Mouse (Mus musculus): ENCODE measurements at regions not wholly inside any gene's neighbourhood (a gene's known extent, or its start where the extent isn't known, plus 50 kb on each side); places are given as distances from the start of the nearest gene placed in this dataset.

GRCm38 (mm10) chr4:127591540-127591939 lies 233.6 kb upstream of the Gjb5 start:
- 67% methylated on average over 3 of the region's 3 CpGs for WGBS

DNA sequence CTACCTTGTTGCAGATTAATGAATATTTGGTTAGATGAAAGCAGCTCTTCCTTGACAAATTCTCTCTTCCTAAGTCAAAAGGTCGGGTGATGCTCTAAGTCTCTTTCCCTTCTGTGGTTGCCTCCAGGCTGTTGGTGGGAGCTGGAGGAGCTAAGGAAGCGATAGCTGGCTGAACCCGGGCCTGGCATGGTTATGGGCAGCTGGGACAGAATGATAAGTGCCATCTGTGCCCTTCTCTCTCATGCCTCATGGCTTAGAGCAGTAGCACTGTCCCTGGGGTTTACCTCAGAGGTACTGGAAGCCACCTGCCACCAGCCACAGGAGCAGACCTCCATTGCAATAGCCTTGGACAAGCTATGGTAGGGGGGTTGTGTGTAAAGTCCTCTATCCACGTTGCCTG lies 228.8 kb upstream of the Gjb5 start:
- no peak overlapping the region for H3K27ac ChIP-seq (ENCODE audit: low read depth, low read length)

More at GRCm38 (mm10) chr4:127591540-127591939, 233.6 kb upstream of the Gjb5 start:
- H3K27ac ChIP-seq (ENCODE audit: low read depth, low read length): no peak overlapping the region
- no peak overlapping the region for H3K4me3 ChIP-seq (ENCODE audit: low read depth, low read length)
- DNase-seq (ENCODE audit: low spot score) (peak; percentile 26), ATAC-seq (ENCODE audit: insufficient read depth, low FRiP score, low TSS enrichment) (no peak)
- no peaks in the 10 kb centered on the region for H3K9me3 ChIP-seq (ENCODE audit: control insufficient read depth, low read length)
- H3K36me3 ChIP-seq (ENCODE audit: control insufficient read depth, insufficient read depth, low read length): no peaks in the 10 kb centered on the region
- H3K4me2 ChIP-seq (ENCODE audit: low read depth): no peak overlapping the region
- H3K27me3 ChIP-seq (ENCODE audit: control insufficient read depth, insufficient read depth, low read length): no peaks in the 10 kb centered on the region
- no peak overlapping the region for H3K9ac ChIP-seq (ENCODE audit: low read length)
- no peaks in the 10 kb centered on the region for H3K4me1 ChIP-seq (ENCODE audit: control insufficient read depth, insufficient read depth, low read length)

GRCm38 (mm10) chr4:127576521-127576920 lies 218.5 kb upstream of the Gjb5 start:
- Histone ChIP-seq H3K36me3 (ENCODE audit: control insufficient read depth, insufficient read depth, low read length) (no peaks in the 10 kb centered on the region), H3K27me3 (ENCODE audit: control insufficient read depth, insufficient read depth, low read length) (no peaks in the 10 kb centered on the region), H3K4me1 (ENCODE audit: control insufficient read depth, insufficient read depth, low read length) (no peaks in the 10 kb centered on the region), H3K9me3 (ENCODE audit: control insufficient read depth, low read length) (no peaks in the 10 kb centered on the region), H3K27ac (ENCODE audit: low read depth, low read length) (no peak overlapping the region), H3K4me2 (ENCODE audit: low read depth) (no peak overlapping the region), H3K9ac (ENCODE audit: low read length) (no peak overlapping the region), H3K4me3 (ENCODE audit: low read depth, low read length) (no peak overlapping the region)
- 91% methylated on average over 3 of the region's 3 CpGs for WGBS
- ATAC-seq (ENCODE audit: insufficient read depth, low FRiP score, low TSS enrichment): no peak
- no peak for DNase-seq (ENCODE audit: low spot score)

More for the DNA sequence above, 228.8 kb upstream of the Gjb5 start:
- H3K4me2 ChIP-seq (ENCODE audit: low read depth): no peak overlapping the region
- H3K27me3 ChIP-seq (ENCODE audit: control insufficient read depth, insufficient read depth, low read length): no peaks in the 10 kb centered on the region
- H3K4me1 ChIP-seq (ENCODE audit: control insufficient read depth, insufficient read depth, low read length): no peaks in the 10 kb centered on the region
- H3K4me3 ChIP-seq (ENCODE audit: low read depth, low read length): no peak overlapping the region
- 80% methylated on average over 4 of the region's 4 CpGs for WGBS
- no peak overlapping the region for H3K9ac ChIP-seq (ENCODE audit: low read length)
- no peak for DNase-seq (ENCODE audit: low spot score)
- no peaks in the 10 kb centered on the region for H3K36me3 ChIP-seq (ENCODE audit: control insufficient read depth, insufficient read depth, low read length)
- H3K9me3 ChIP-seq (ENCODE audit: control insufficient read depth, low read length): no peaks in the 10 kb centered on the region
- no peak for ATAC-seq (ENCODE audit: insufficient read depth, low FRiP score, low TSS enrichment)

DNA sequence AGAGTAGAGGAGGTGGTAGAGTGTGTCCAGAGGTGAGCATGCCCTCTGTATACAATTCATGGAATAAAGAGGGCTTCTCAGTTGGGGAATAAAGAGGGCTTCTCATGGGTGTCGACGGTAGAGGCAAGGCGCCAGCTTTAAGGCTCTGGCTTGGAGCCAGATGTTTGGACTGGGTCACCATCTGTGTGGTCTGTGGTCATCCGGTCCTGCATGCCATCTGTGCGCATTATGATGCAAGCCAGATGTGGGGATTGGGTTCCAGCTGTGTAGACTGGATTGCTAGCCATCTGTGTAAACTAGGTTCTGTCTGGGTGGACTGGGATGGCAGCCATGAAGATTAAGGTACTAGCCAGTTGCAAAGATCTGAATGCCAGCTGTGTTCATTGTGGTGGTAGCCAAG lies 204.6 kb upstream of the Gjb5 start:
- ATAC-seq (ENCODE audit: insufficient read depth, low FRiP score, low TSS enrichment): no peak
- Histone ChIP-seq H3K27me3 (ENCODE audit: control insufficient read depth, insufficient read depth, low read length) (no peaks in the 10 kb centered on the region), H3K4me2 (ENCODE audit: low read depth) (no peak overlapping the region), H3K9ac (ENCODE audit: low read length) (no peak overlapping the region), H3K4me1 (ENCODE audit: control insufficient read depth, insufficient read depth, low read length) (no peaks in the 10 kb centered on the region), H3K4me3 (ENCODE audit: low read depth, low read length) (no peak overlapping the region), H3K9me3 (ENCODE audit: control insufficient read depth, low read length) (no peaks in the 10 kb centered on the region), H3K36me3 (ENCODE audit: control insufficient read depth, insufficient read depth, low read length) (no peaks in the 10 kb centered on the region), H3K27ac (ENCODE audit: low read depth, low read length) (no peak overlapping the region)
- WGBS: 69% methylated on average over 5 of the region's 5 CpGs
- DNase-seq (ENCODE audit: low spot score): peak; percentile 28

GRCm38 (mm10) chr4:127558572-127558971 lies 200.6 kb upstream of the Gjb5 start:
- DNase-seq (ENCODE audit: low spot score): no peak

DNA sequence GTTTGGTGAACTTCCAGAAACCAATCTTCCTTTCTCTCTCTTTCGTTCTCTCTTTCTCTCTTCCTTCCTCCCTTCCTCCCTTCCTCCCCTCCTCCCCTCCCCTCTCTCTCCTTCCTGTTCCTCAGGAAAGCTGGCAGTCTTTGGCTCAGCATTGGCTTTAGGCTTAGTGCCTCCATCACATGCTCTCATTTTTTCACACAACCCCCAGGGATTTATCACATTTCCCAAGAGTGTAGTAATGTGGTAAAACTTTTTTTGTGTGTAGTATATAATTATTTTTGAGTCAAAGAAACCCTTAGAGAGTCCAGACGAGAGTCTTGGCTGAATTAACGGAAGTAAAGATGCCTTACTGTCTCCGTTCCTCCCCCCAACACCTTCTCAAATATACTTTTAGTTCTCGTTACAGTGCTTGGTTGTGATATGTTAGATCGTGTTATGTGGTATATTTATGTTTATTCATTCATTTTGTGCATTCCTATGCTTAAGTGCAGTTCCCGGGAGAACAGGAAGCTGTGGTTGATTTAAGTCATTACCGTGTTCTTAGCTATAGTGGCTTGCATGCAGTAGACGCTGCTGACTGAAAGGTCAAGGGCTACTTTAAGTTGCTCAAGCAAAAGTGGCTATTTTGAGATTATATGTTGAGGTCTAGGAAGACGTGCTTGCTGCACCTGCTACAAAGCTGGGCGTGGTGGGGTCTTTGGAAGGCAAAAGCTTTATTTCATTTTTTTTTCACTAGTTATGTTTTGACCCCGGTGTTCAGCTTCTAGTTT lies 194.7 kb upstream of the Gjb5 start:
- ATAC-seq (ENCODE audit: insufficient read depth, low FRiP score, low TSS enrichment): no peak
- no peaks in the 10 kb centered on the region for H3K9me3 ChIP-seq (ENCODE audit: control insufficient read depth, low read length)
- no peaks in the 10 kb centered on the region for H3K4me1 ChIP-seq (ENCODE audit: control insufficient read depth, insufficient read depth, low read length)
- no peak overlapping the region for H3K27ac ChIP-seq (ENCODE audit: low read depth, low read length)
- 89% methylated on average over 12 of the region's 12 CpGs for WGBS
- no peak overlapping the region for H3K9ac ChIP-seq (ENCODE audit: low read length)
- no peak overlapping the region for H3K4me3 ChIP-seq (ENCODE audit: low read depth, low read length)
- no peak for DNase-seq (ENCODE audit: low spot score)
- no peaks in the 10 kb centered on the region for H3K27me3 ChIP-seq (ENCODE audit: control insufficient read depth, insufficient read depth, low read length)
- H3K4me2 ChIP-seq (ENCODE audit: low read depth): no peak overlapping the region
- no peaks in the 10 kb centered on the region for H3K36me3 ChIP-seq (ENCODE audit: control insufficient read depth, insufficient read depth, low read length)

More at GRCm38 (mm10) chr4:127558572-127558971, 200.6 kb upstream of the Gjb5 start:
- WGBS: 69% methylated on average over 7 of the region's 7 CpGs
- Histone ChIP-seq H3K9ac (ENCODE audit: low read length) (no peak overlapping the region), H3K4me1 (ENCODE audit: control insufficient read depth, insufficient read depth, low read length) (no peaks in the 10 kb centered on the region), H3K27ac (ENCODE audit: low read depth, low read length) (no peak overlapping the region), H3K9me3 (ENCODE audit: control insufficient read depth, low read length) (no peaks in the 10 kb centered on the region), H3K4me2 (ENCODE audit: low read depth) (no peak overlapping the region), H3K4me3 (ENCODE audit: low read depth, low read length) (no peak overlapping the region), H3K36me3 (ENCODE audit: control insufficient read depth, insufficient read depth, low read length) (no peaks in the 10 kb centered on the region), H3K27me3 (ENCODE audit: control insufficient read depth, insufficient read depth, low read length) (no peaks in the 10 kb centered on the region)
- ATAC-seq (ENCODE audit: insufficient read depth, low FRiP score, low TSS enrichment): no peak

GRCm38 (mm10) chr4:127549581-127549980 lies 191.6 kb upstream of the Gjb5 start:
- Histone ChIP-seq H3K27me3 (ENCODE audit: control insufficient read depth, insufficient read depth, low read length) (no peaks in the 10 kb centered on the region), H3K36me3 (ENCODE audit: control insufficient read depth, insufficient read depth, low read length) (no peaks in the 10 kb centered on the region), H3K9ac (ENCODE audit: low read length) (no peak overlapping the region), H3K4me1 (ENCODE audit: control insufficient read depth, insufficient read depth, low read length) (no peaks in the 10 kb centered on the region), H3K4me3 (ENCODE audit: low read depth, low read length) (no peak overlapping the region), H3K4me2 (ENCODE audit: low read depth) (no peak overlapping the region), H3K9me3 (ENCODE audit: control insufficient read depth, low read length) (no peaks in the 10 kb centered on the region), H3K27ac (ENCODE audit: low read depth, low read length) (no peak overlapping the region)
- WGBS: 47% methylated on average over 12 of the region's 12 CpGs
- ATAC-seq (ENCODE audit: insufficient read depth, low FRiP score, low TSS enrichment) (no peak), DNase-seq (ENCODE audit: low spot score) (peak; percentile 22)

- H3K9me3 ChIP-seq (ENCODE audit: control insufficient read depth, low read length): no peaks in the 10 kb centered on the region
- no peak overlapping the region for H3K4me3 ChIP-seq (ENCODE audit: low read depth, low read length)
- no peak overlapping the region for H3K9ac ChIP-seq (ENCODE audit: low read length)
- H3K27ac ChIP-seq (ENCODE audit: low read depth, low read length): no peak overlapping the region
- H3K4me2 ChIP-seq (ENCODE audit: low read depth): no peak overlapping the region
- H3K4me1 ChIP-seq (ENCODE audit: control insufficient read depth, insufficient read depth, low read length): no peaks in the 10 kb centered on the region
- DNase-seq (ENCODE audit: low spot score) (peak; percentile 32), ATAC-seq (ENCODE audit: insufficient read depth, low FRiP score, low TSS enrichment) (no peak)
- no peaks in the 10 kb centered on the region for H3K36me3 ChIP-seq (ENCODE audit: control insufficient read depth, insufficient read depth, low read length)
- H3K27me3 ChIP-seq (ENCODE audit: control insufficient read depth, insufficient read depth, low read length): no peaks in the 10 kb centered on the region
- 64% methylated on average over 6 of the region's 6 CpGs for WGBS
These were observed 191.0 kb upstream of the Gjb5 start for GRCm38 (mm10) chr4:127549018-127549417.

GRCm38 (mm10) chr4:127545106-127545505 lies 187.1 kb upstream of the Gjb5 start:
- no peak for DNase-seq (ENCODE audit: low spot score)
- no peak for ATAC-seq (ENCODE audit: insufficient read depth, low FRiP score, low TSS enrichment)

More at GRCm38 (mm10) chr4:127545106-127545505, 187.1 kb upstream of the Gjb5 start:
- Histone ChIP-seq H3K9ac (ENCODE audit: low read length) (no peak overlapping the region), H3K36me3 (ENCODE audit: control insufficient read depth, insufficient read depth, low read length) (no peaks in the 10 kb centered on the region), H3K27ac (ENCODE audit: low read depth, low read length) (no peak overlapping the region), H3K9me3 (ENCODE audit: control insufficient read depth, low read length) (no peaks in the 10 kb centered on the region), H3K4me3 (ENCODE audit: low read depth, low read length) (no peak overlapping the region), H3K4me1 (ENCODE audit: control insufficient read depth, insufficient read depth, low read length) (no peaks in the 10 kb centered on the region), H3K27me3 (ENCODE audit: control insufficient read depth, insufficient read depth, low read length) (no peaks in the 10 kb centered on the region), H3K4me2 (ENCODE audit: low read depth) (no peak overlapping the region)
- WGBS: 95% methylated on average over 6 of the region's 6 CpGs
